Mouse (Mus musculus): ENCODE measurements at regions not wholly inside any gene's neighbourhood (a gene's known extent, or its start where the extent isn't known, plus 50 kb on each side); places are given as distances from the start of the nearest gene placed in this dataset.

DNA sequence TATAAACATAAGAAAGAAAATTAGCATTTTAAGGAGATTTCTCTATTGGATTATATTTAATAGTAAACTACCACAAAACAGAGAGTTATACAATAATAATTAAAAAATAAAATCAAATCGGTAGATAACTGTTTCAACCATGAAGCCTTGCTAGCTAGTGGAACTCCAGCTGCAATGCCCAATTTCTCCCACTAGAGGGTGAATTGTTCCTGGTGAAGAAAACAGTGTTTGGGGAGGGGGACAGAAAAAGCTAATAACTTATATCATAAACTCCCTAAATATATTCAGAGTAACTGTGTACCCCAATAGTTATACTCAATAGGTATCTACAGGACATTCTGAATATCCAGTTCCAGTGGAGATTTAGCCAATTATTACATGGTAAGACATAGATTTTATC lies 694.0 kb upstream of the Adgra3 start:
- TF ChIP-seq CTCF (conservative IDR thresholded peaks at IDR 0.05; ENCODE audit: low read length) (peak; percentile 88), POU5F1 (IDR thresholded peaks at IDR 0.05; ENCODE audit: borderline replicate concordance, low read length) (no peak), NANOG (IDR thresholded peaks at IDR 0.05; ENCODE audit: borderline replicate concordance, low read length) (no peak)
